Mouse (Mus musculus): ENCODE data around the gene Ptov1. TPM values are rescaled to one million over a fixed set of nuclear protein-coding genes. Genes with fewer than 3 reads are reported as not detected.

Ptov1 gene
- polyA plus RNA-seq, 1 experiment = 359 TPM

DNA sequence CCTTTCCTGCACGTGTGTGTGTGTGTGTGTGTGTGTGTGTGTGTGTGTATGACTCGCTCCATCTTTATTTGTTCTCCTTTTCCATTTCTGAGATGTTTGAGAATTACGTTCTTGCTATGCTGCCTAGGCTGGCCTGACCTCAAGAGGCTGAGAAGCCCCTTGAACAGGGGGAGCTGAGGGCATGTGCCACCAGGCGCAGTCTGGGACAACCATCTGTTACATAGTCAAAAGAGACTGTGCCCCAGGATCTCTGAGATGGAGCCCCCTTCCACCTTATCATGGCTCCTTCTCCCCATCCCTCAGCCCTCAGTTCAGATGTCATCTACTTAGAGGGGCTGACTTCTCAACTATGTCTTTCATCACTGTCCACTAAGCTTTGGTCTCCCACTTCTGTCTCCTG, 55.2 kb downstream of the Ptov1 start:
- no peak overlapping the region for H3K4me3 ChIP-seq (ENCODE audit: insufficient read depth, low read length)
- H3K4me1 ChIP-seq (ENCODE audit: control insufficient read depth, insufficient read depth, low read length) = peaks cover 12% of the 10 kb centered on the region
- no peak for TF ChIP-seq POLR2A (IDR thresholded peaks at IDR 0.05; ENCODE audit: extremely low read depth, insufficient read depth, low read length)
- TF ChIP-seq CTCF (IDR thresholded peaks at IDR 0.05; ENCODE audit: extremely low read depth, insufficient read depth, low read length) = no peak
- H3K27ac ChIP-seq (ENCODE audit: insufficient read depth, low read length) = no peak overlapping the region

DNA sequence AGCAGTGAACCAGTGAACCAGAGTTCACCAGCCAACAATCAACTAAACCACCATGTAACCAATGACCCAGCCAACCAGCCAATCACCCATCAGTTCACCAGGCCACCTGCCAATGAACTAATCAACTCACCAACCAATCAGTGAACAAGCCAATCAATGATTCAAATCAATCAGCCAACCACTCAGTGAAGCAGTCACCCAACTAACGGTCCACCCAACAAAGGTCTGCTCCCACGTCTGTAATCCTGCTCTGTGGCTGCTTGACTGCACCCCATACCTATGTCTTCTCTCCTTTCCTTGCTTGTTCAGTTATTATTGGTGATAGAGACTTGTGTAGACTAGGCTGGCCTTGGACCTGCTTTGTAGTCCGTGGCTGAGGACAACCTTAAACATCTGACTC, 55.6 kb downstream of the Ptov1 start:
- no peak overlapping the region for H3K27ac ChIP-seq (ENCODE audit: insufficient read depth, low read length)
- TF ChIP-seq POLR2A (IDR thresholded peaks at IDR 0.05; ENCODE audit: extremely low read depth, insufficient read depth, low read length) (no peak), CTCF (IDR thresholded peaks at IDR 0.05; ENCODE audit: extremely low read depth, insufficient read depth, low read length) (no peak)
- no peak overlapping the region for H3K4me3 ChIP-seq (ENCODE audit: insufficient read depth, low read length)
- peaks cover 12% of the 10 kb centered on the region for H3K4me1 ChIP-seq (ENCODE audit: control insufficient read depth, insufficient read depth, low read length)

Other genes starting within 250 kb of the Ptov1 start
- 15.9 and 17.4 TPM in 2 replicates for gene Myh14, start 198.9 kb downstream of the Ptov1 start, polyA plus RNA-seq (2012; rRNA removed)
- not detected in 2 replicates for gene Izumo2, start 161.0 kb downstream of the Ptov1 start, polyA plus RNA-seq (2012; rRNA removed)
- 32.6 and 35.7 TPM in 2 replicates for gene Vrk3, start 121.4 kb downstream of the Ptov1 start, polyA plus RNA-seq (2012; rRNA removed)
- gene Zfp473, start 118.7 kb downstream of the Ptov1 start, polyA plus RNA-seq (2012; rRNA removed) = 0.40 TPM in 2 replicates
- gene Nup62, start 53.7 kb downstream of the Ptov1 start, polyA plus RNA-seq (2012; rRNA removed) = 28.8 and 29.6 TPM in 2 replicates
- gene Il4i1, start 53.4 kb downstream of the Ptov1 start, polyA plus RNA-seq (2012; rRNA removed) = 1.9 and 2.3 TPM in 2 replicates
- 15.9 and 17.5 TPM in 2 replicates for gene Atf5, start 53.1 kb downstream of the Ptov1 start, polyA plus RNA-seq (2012; rRNA removed)
- 97.5 and 101 TPM in 2 replicates for gene Akt1s1, start 20.8 kb downstream of the Ptov1 start, polyA plus RNA-seq (2012; rRNA removed)
- gene Tbc1d17, start 20.7 kb downstream of the Ptov1 start, polyA plus RNA-seq (2012; rRNA removed) = 95.0 and 99.8 TPM in 2 replicates
- 35.6 and 40.8 TPM in 2 replicates for gene Pnkp, start 12.6 kb downstream of the Ptov1 start, polyA plus RNA-seq (2012; rRNA removed)
- gene Med25, start 22.9 kb upstream of the Ptov1 start, polyA plus RNA-seq (2012; rRNA removed) = 121 and 129 TPM in 2 replicates
- 28.6 and 30.7 TPM in 2 replicates for gene Fuz, start 26.3 kb upstream of the Ptov1 start, polyA plus RNA-seq (2012; rRNA removed)
- gene Ap2a1, start 59.7 kb upstream of the Ptov1 start, polyA plus RNA-seq (2012; rRNA removed) = 241 and 247 TPM in 2 replicates
- gene Tsks, start 73.4 kb upstream of the Ptov1 start, polyA plus RNA-seq (2012; rRNA removed) = 1.5 and 2.0 TPM in 2 replicates
- gene Cpt1c, start 105.1 kb upstream of the Ptov1 start, polyA plus RNA-seq (2012; rRNA removed) = 154 and 164 TPM in 2 replicates
- gene Prmt1, start 116.8 kb upstream of the Ptov1 start, polyA plus RNA-seq (2012; rRNA removed) = 162 and 169 TPM in 2 replicates
- 82.4 and 87.4 TPM in 2 replicates for gene Irf3, start 127.9 kb upstream of the Ptov1 start, polyA plus RNA-seq (2012; rRNA removed)
- 6.0 and 6.2 TPM in 2 replicates for gene Bcl2l12, start 128.9 kb upstream of the Ptov1 start, polyA plus RNA-seq (2012; rRNA removed)
- 126 and 128 TPM in 2 replicates for gene Scaf1, start 146.6 kb upstream of the Ptov1 start, polyA plus RNA-seq (2012; rRNA removed)
- 34.2 and 38.3 TPM in 2 replicates for gene Rras, start 148.2 kb upstream of the Ptov1 start, polyA plus RNA-seq (2012; rRNA removed)
- gene Prr12, start 183.1 kb upstream of the Ptov1 start, polyA plus RNA-seq (2012; rRNA removed) = 14.6 and 15.5 TPM in 2 replicates
- gene Nosip, start 192.6 kb upstream of the Ptov1 start, polyA plus RNA-seq (2012; rRNA removed) = 89.5 and 92.3 TPM in 2 replicates
- 21.4 and 23.2 TPM in 2 replicates for gene Prrg2, start 192.9 kb upstream of the Ptov1 start, polyA plus RNA-seq (2012; rRNA removed)
- gene Rcn3, start 222.4 kb upstream of the Ptov1 start, polyA plus RNA-seq (2012; rRNA removed) = 12.8 and 13.1 TPM in 2 replicates
- gene Fcgrt, start 234.1 kb upstream of the Ptov1 start, polyA plus RNA-seq (2012; rRNA removed) = 30.7 and 37.0 TPM in 2 replicates